Mouse (Mus musculus) neural tube, embryonic 14.5 days (tissue): ENCODE data around the gene Armh2. TPM values are rescaled to one million over a fixed set of nuclear protein-coding genes. Genes with fewer than 3 reads are reported as not detected.

Source experiments
- ATAC-seq: fragments of 200-750 bp; cut with Nextera tagmentation; 2 replicates; pipeline ENCODE4 v1.8.0; 2017; ENCODE audit warnings: low read depth, mild to moderate bottlenecking, moderate TSS enrichment, moderate library complexity
- H3K27ac ChIP-seq: fragments of 300-500 bp; sonication (generic); 2 replicates; pipeline ENCODE4 v1.5.1; 2014; ENCODE audit warnings: low read depth, mild to moderate bottlenecking, control low read depth, low read length, moderate library complexity, mixed read lengths
- H3K27me3 ChIP-seq: fragments of 300-500 bp; sonication (generic); 2 replicates; pipeline ENCODE4 v1.6.1; 2014; ENCODE audit warnings: low read length; ENCODE audit not compliant: control insufficient read depth, insufficient read depth
- H3K36me3 ChIP-seq: fragments of 300-500 bp; sonication (generic); 2 replicates; pipeline ENCODE4 v1.6.1; 2014; ENCODE audit warnings: low read length, mixed read lengths; ENCODE audit not compliant: control insufficient read depth, insufficient read depth
- H3K4me1 ChIP-seq: fragments of 300-500 bp; sonication (generic); 2 replicates; pipeline ENCODE4 v1.6.1; 2014; ENCODE audit warnings: low read length; ENCODE audit not compliant: control insufficient read depth, insufficient read depth
- H3K4me2 ChIP-seq: fragments of 300-500 bp; sonication (generic); 2 replicates; pipeline ENCODE4 v1.6.1; 2014; ENCODE audit warnings: mild to moderate bottlenecking, low read depth, low read length, control low read depth
- H3K4me3 ChIP-seq: fragments of 300-500 bp; sonication (generic); 2 replicates; pipeline ENCODE4 v1.5.1; 2014; ENCODE audit warnings: low read depth, low read length, control low read depth, mixed read lengths
- H3K9ac ChIP-seq: fragments of 300-500 bp; sonication (generic); replicated peaks from 2 replicates; pipeline ENCODE4 v1.6.1; 2014; ENCODE audit warnings: low read depth, mild to moderate bottlenecking, control low read depth, low read length, mixed read lengths
- H3K9me3 ChIP-seq: fragments of 300-500 bp; sonication (generic); 2 replicates; pipeline ENCODE4 v1.6.1; 2016; ENCODE audit warnings: low read length; ENCODE audit not compliant: control insufficient read depth
- WGBS: fragments of 180-500 bp; shearing (Covaris S2); extraction: QIAGEN DNeasy Blood & Tissue Kit; methylation state at CpG from one replicate; pipeline ENCODE4 v1.1.7; 2014; 5-methylcytosine and 5-hydroxymethylcytosine counted together
- polyA plus RNA-seq: library from polyadenylated mRNA; unstranded; fragments of >200 nt; fragmentation: Nextera tagmentation; extraction: Ambion mirVana; gene quantifications from 2 replicates; pipeline ENCODE4 v1.2.1, GENCODE M21; 2014

The Armh2 gene
- not detected in 2 replicates for polyA plus RNA-seq

GRCm38 (mm10) chr13:24741028-24741427, at the start of gene Armh2:
Gene Armh2 (plus strand): TSS chr13:24741232.
- Histone ChIP-seq H3K4me1 (no peaks in the 10 kb centered on the region), H3K9me3 (no peaks in the 10 kb centered on the region), H3K9ac (no peak within 1 kb of the TSS), H3K4me2 (no peak within 1 kb of the TSS), H3K36me3 (no peaks in the 10 kb centered on the region), H3K27ac (no peak within 1 kb of the TSS), H3K4me3 (no peak within 1 kb of the TSS), H3K27me3 (no peaks in the 10 kb centered on the region)
- no peak for ATAC-seq
- 68% methylated on average over 10 of the region's 10 CpGs for WGBS

GRCm38 (mm10) chr13:24693312-24693711, 47.7 kb upstream of the Armh2 start:
- ATAC-seq, result no peak
- peaks cover 7% of the 10 kb centered on the region for H3K36me3 ChIP-seq
- WGBS, result 94% methylated on average over 7 of the region's 7 CpGs
- no peaks in the 10 kb centered on the region for H3K4me1 ChIP-seq
- H3K9ac ChIP-seq, result no peak overlapping the region
- H3K9me3 ChIP-seq, result no peaks in the 10 kb centered on the region
- no peaks in the 10 kb centered on the region for H3K27me3 ChIP-seq
- H3K27ac ChIP-seq, result no peak overlapping the region
- H3K4me2 ChIP-seq, result no peak overlapping the region
- no peak overlapping the region for H3K4me3 ChIP-seq

GRCm38 (mm10) chr13:24698746-24699145, 42.3 kb upstream of the Armh2 start:
- Histone ChIP-seq H3K9ac (no peak overlapping the region), H3K4me2 (no peak overlapping the region), H3K36me3 (peaks cover 7% of the 10 kb centered on the region), H3K27ac (no peak overlapping the region), H3K4me3 (no peak overlapping the region), H3K27me3 (no peaks in the 10 kb centered on the region), H3K9me3 (no peaks in the 10 kb centered on the region), H3K4me1 (no peaks in the 10 kb centered on the region)
- no peak for ATAC-seq
- 86% methylated on average over 4 of the region's 4 CpGs for WGBS

GRCm38 (mm10) chr13:24702128-24702527, 38.9 kb upstream of the Armh2 start:
- ATAC-seq, result no peak
- H3K4me3 ChIP-seq, result no peak overlapping the region
- H3K9ac ChIP-seq, result no peak overlapping the region
- WGBS, result 92% methylated on average over 5 of the region's 5 CpGs
- no peaks in the 10 kb centered on the region for H3K36me3 ChIP-seq
- no peak overlapping the region for H3K27ac ChIP-seq
- no peaks in the 10 kb centered on the region for H3K27me3 ChIP-seq
- H3K9me3 ChIP-seq, result no peaks in the 10 kb centered on the region
- no peaks in the 10 kb centered on the region for H3K4me1 ChIP-seq
- no peak overlapping the region for H3K4me2 ChIP-seq

GRCm38 (mm10) chr13:24709656-24710396, 31.2 kb upstream of the Armh2 start:
- Histone ChIP-seq H3K4me1 (no peaks in the 10 kb centered on the region), H3K4me3 (no peak overlapping the region), H3K27me3 (no peaks in the 10 kb centered on the region), H3K9ac (no peak overlapping the region), H3K4me2 (no peak overlapping the region), H3K9me3 (no peaks in the 10 kb centered on the region), H3K36me3 (no peaks in the 10 kb centered on the region), H3K27ac (no peak overlapping the region)
- 72% methylated on average over 12 of the region's 12 CpGs for WGBS
- no peak for ATAC-seq

GRCm38 (mm10) chr13:24710968-24711367, 30.1 kb upstream of the Armh2 start:
- H3K27me3 ChIP-seq, result no peaks in the 10 kb centered on the region

GRCm38 (mm10) chr13:24712581-24713130, 28.4 kb upstream of the Armh2 start:
- no peaks in the 10 kb centered on the region for H3K4me1 ChIP-seq
- no peak overlapping the region for H3K4me2 ChIP-seq
- no peak overlapping the region for H3K4me3 ChIP-seq
- peaks cover 15% of the 10 kb centered on the region; the same call in 1 of the 2 replicates for H3K36me3 ChIP-seq
- H3K27ac ChIP-seq, result no peak overlapping the region
- H3K9me3 ChIP-seq, result no peaks in the 10 kb centered on the region
- WGBS, result 84% methylated on average over 7 of the region's 7 CpGs
- no peak overlapping the region for H3K9ac ChIP-seq
- no peak for ATAC-seq
- no peaks in the 10 kb centered on the region for H3K27me3 ChIP-seq

More at GRCm38 (mm10) chr13:24710968-24711367, 30.1 kb upstream of the Armh2 start:
- Histone ChIP-seq H3K4me1 (no peaks in the 10 kb centered on the region), H3K27ac (no peak overlapping the region), H3K9me3 (no peaks in the 10 kb centered on the region), H3K36me3 (peaks cover 8% of the 10 kb centered on the region; the same call in 1 of the 2 replicates), H3K4me3 (no peak overlapping the region), H3K9ac (no peak overlapping the region), H3K4me2 (no peak overlapping the region)
- ATAC-seq, result no peak
- 50% methylated on average over 7 of the region's 7 CpGs for WGBS

GRCm38 (mm10) chr13:24713434-24714000, 27.5 kb upstream of the Armh2 start:
- Histone ChIP-seq H3K4me3 (no peak overlapping the region), H3K36me3 (peaks cover 15% of the 10 kb centered on the region; the same call in 1 of the 2 replicates), H3K9me3 (no peaks in the 10 kb centered on the region), H3K4me2 (peak overlapping the region; percentile 9; the same call in 1 of the 2 replicates), H3K9ac (no peak overlapping the region), H3K4me1 (no peaks in the 10 kb centered on the region), H3K27me3 (no peaks in the 10 kb centered on the region), H3K27ac (no peak overlapping the region)
- 10% methylated on average over 16 of the region's 16 CpGs for WGBS
- ATAC-seq, result peak; percentile 94

GRCm38 (mm10) chr13:24714360-24714885, 26.6 kb upstream of the Armh2 start:
- WGBS, result 73% methylated on average over 9 of the region's 9 CpGs
- Histone ChIP-seq H3K27me3 (no peaks in the 10 kb centered on the region), H3K4me1 (no peaks in the 10 kb centered on the region), H3K4me2 (no peak overlapping the region), H3K4me3 (no peak overlapping the region), H3K9me3 (no peaks in the 10 kb centered on the region), H3K27ac (no peak overlapping the region), H3K36me3 (peaks cover 15% of the 10 kb centered on the region; the same call in 1 of the 2 replicates), H3K9ac (no peak overlapping the region)
- ATAC-seq, result no peak
